Mouse (Mus musculus) forebrain, embryonic 13.5 days (tissue): ENCODE results near the gene Dut. TPM values are rescaled to one million over a fixed set of nuclear protein-coding genes. Genes with fewer than 3 reads are reported as not detected.

Experiments used
- ATAC-seq: fragments of 200-750 bp; cut with Nextera tagmentation; 2 replicates; pipeline ENCODE4 v1.8.0; 2017
- H3K27ac ChIP-seq: fragments of 300-500 bp; sonication (generic); 2 replicates; pipeline ENCODE4 v1.5.1; 2015; ENCODE audit warnings: inconsistent platforms, mild to moderate bottlenecking, moderate library complexity
- H3K27me3 ChIP-seq: fragments of 300-500 bp; sonication (generic); 2 replicates; pipeline ENCODE4 v1.6.1; 2015; ENCODE audit warnings: mild to moderate bottlenecking, inconsistent platforms
- H3K36me3 ChIP-seq: fragments of 300-500 bp; sonication (generic); 2 replicates; pipeline ENCODE4 v1.6.1; 2015; ENCODE audit warnings: mild to moderate bottlenecking, inconsistent platforms; ENCODE audit not compliant: poor library complexity, severe bottlenecking
- H3K4me1 ChIP-seq: fragments of 300-500 bp; sonication (generic); 2 replicates; pipeline ENCODE4 v1.6.1; 2015; ENCODE audit warnings: inconsistent platforms
- H3K4me2 ChIP-seq: fragments of 300-500 bp; sonication (generic); 2 replicates; pipeline ENCODE4 v1.6.1; 2015; ENCODE audit warnings: inconsistent platforms, mild to moderate bottlenecking, moderate library complexity
- H3K4me3 ChIP-seq: fragments of 300-500 bp; sonication (generic); 2 replicates; pipeline ENCODE4 v1.5.1; 2015; ENCODE audit warnings: mild to moderate bottlenecking, inconsistent platforms
- H3K9ac ChIP-seq: fragments of 300-500 bp; sonication (generic); 2 replicates; pipeline ENCODE4 v1.6.1; 2015; ENCODE audit warnings: mild to moderate bottlenecking, inconsistent platforms
- H3K9me3 ChIP-seq: fragments of 300-500 bp; sonication (generic); replicated peaks from 2 replicates; pipeline ENCODE4 v1.6.1; 2016; ENCODE audit warnings: inconsistent platforms
- WGBS: fragments of 180-500 bp; shearing (Covaris S2); methylation state at CpG from one replicate; pipeline ENCODE4 v1.1.7; 2015; 5-methylcytosine and 5-hydroxymethylcytosine counted together
- polyA plus RNA-seq: library from polyadenylated mRNA; unstranded; fragments of >200 nt; fragmentation: Nextera tagmentation; extraction: Ambion mirVana; gene quantifications from 2 replicates; pipeline ENCODE4 v1.2.1, GENCODE M21; 2015

Gene Dut
- polyA plus RNA-seq, 1 experiment from 2014 or later, result 199 TPM

GRCm38 (mm10) chr2:125290197-125290965, 43.4 kb downstream of the Dut start:
- Histone ChIP-seq H3K27me3 (no peaks in the 10 kb centered on the region), H3K9ac (no peak overlapping the region), H3K9me3 (no peaks in the 10 kb centered on the region), H3K36me3 (no peaks in the 10 kb centered on the region), H3K4me2 (no peak overlapping the region), H3K27ac (no peak overlapping the region), H3K4me3 (no peak overlapping the region), H3K4me1 (no peaks in the 10 kb centered on the region)
- 56% methylated on average over 10 of the region's 10 CpGs for WGBS
- no peak for ATAC-seq

GRCm38 (mm10) chr2:125291101-125291500, 44.1 kb downstream of the Dut start:
- H3K36me3 ChIP-seq, result no peaks in the 10 kb centered on the region
- no peaks in the 10 kb centered on the region for H3K27me3 ChIP-seq
- H3K9me3 ChIP-seq, result no peaks in the 10 kb centered on the region
- H3K4me2 ChIP-seq, result no peak overlapping the region
- no peak overlapping the region for H3K27ac ChIP-seq
- no peaks in the 10 kb centered on the region for H3K4me1 ChIP-seq
- ATAC-seq, result no peak
- WGBS, result 72% methylated on average over 1 of the region's 1 CpGs
- H3K9ac ChIP-seq, result no peak overlapping the region
- no peak overlapping the region for H3K4me3 ChIP-seq

GRCm38 (mm10) chr2:125292616-125293015, 45.6 kb downstream of the Dut start:
- Histone ChIP-seq H3K4me3 (no peak overlapping the region), H3K9me3 (no peaks in the 10 kb centered on the region), H3K4me1 (no peaks in the 10 kb centered on the region), H3K27me3 (no peaks in the 10 kb centered on the region), H3K4me2 (no peak overlapping the region), H3K9ac (no peak overlapping the region), H3K27ac (no peak overlapping the region), H3K36me3 (no peaks in the 10 kb centered on the region)
- 91% methylated on average over 7 of the region's 7 CpGs for WGBS
- ATAC-seq, result no peak

- WGBS, result 87% methylated on average over 5 of the region's 5 CpGs
- H3K27me3 ChIP-seq, result no peaks in the 10 kb centered on the region
- no peak overlapping the region for H3K9ac ChIP-seq
- no peak overlapping the region for H3K4me3 ChIP-seq
- no peak overlapping the region for H3K4me2 ChIP-seq
- ATAC-seq, result no peak
- no peaks in the 10 kb centered on the region for H3K4me1 ChIP-seq
- no peaks in the 10 kb centered on the region for H3K36me3 ChIP-seq
- H3K9me3 ChIP-seq, result no peaks in the 10 kb centered on the region
- no peak overlapping the region for H3K27ac ChIP-seq
These were observed 47.0 kb downstream of the Dut start for GRCm38 (mm10) chr2:125293969-125294491.

- no peak overlapping the region for H3K4me2 ChIP-seq
- H3K27ac ChIP-seq, result no peak overlapping the region
- H3K9ac ChIP-seq, result no peak overlapping the region
- no peaks in the 10 kb centered on the region for H3K9me3 ChIP-seq
- no peaks in the 10 kb centered on the region for H3K4me1 ChIP-seq
- H3K4me3 ChIP-seq, result no peak overlapping the region
- 93% methylated on average over 3 of the region's 3 CpGs for WGBS
- no peaks in the 10 kb centered on the region for H3K27me3 ChIP-seq
- no peaks in the 10 kb centered on the region for H3K36me3 ChIP-seq
- no peak for ATAC-seq
These were observed 48.5 kb downstream of the Dut start for GRCm38 (mm10) chr2:125295526-125295925.

- no peak for ATAC-seq
- H3K36me3 ChIP-seq, result peaks cover 11% of the 10 kb centered on the region; the same call in 1 of the 2 replicates
- no peaks in the 10 kb centered on the region for H3K4me1 ChIP-seq
- H3K9me3 ChIP-seq, result no peaks in the 10 kb centered on the region
- 93% methylated on average over 1 of the region's 1 CpGs for WGBS
- H3K9ac ChIP-seq, result no peak overlapping the region
- no peaks in the 10 kb centered on the region for H3K27me3 ChIP-seq
- no peak overlapping the region for H3K27ac ChIP-seq
- no peak overlapping the region for H3K4me2 ChIP-seq
- no peak overlapping the region for H3K4me3 ChIP-seq
These were observed 51.9 kb downstream of the Dut start for GRCm38 (mm10) chr2:125298841-125299240.

- H3K36me3 ChIP-seq, result peaks cover 26% of the 10 kb centered on the region
- no peak overlapping the region for H3K9ac ChIP-seq
- WGBS, result 54% methylated on average over 9 of the region's 9 CpGs
- H3K27ac ChIP-seq, result no peak overlapping the region
- no peaks in the 10 kb centered on the region for H3K27me3 ChIP-seq
- H3K4me2 ChIP-seq, result no peak overlapping the region
- H3K9me3 ChIP-seq, result no peaks in the 10 kb centered on the region
- no peak overlapping the region for H3K4me3 ChIP-seq
- no peaks in the 10 kb centered on the region for H3K4me1 ChIP-seq
- no peak for ATAC-seq
These were observed 55.1 kb downstream of the Dut start for GRCm38 (mm10) chr2:125301877-125302624.

- H3K4me2 ChIP-seq, result no peak overlapping the region
- H3K36me3 ChIP-seq, result peaks cover 28% of the 10 kb centered on the region
- no peak overlapping the region for H3K9ac ChIP-seq
- H3K27ac ChIP-seq, result no peak overlapping the region
- no peak for ATAC-seq
- H3K27me3 ChIP-seq, result no peaks in the 10 kb centered on the region
- no peaks in the 10 kb centered on the region for H3K9me3 ChIP-seq
- H3K4me1 ChIP-seq, result no peaks in the 10 kb centered on the region
- no peak overlapping the region for H3K4me3 ChIP-seq
- 91% methylated on average over 8 of the region's 8 CpGs for WGBS
These were observed 55.6 kb downstream of the Dut start for GRCm38 (mm10) chr2:125302625-125302924.

GRCm38 (mm10) chr2:125303764-125304384, 56.9 kb downstream of the Dut start:
- 81% methylated on average over 5 of the region's 5 CpGs for WGBS
- Histone ChIP-seq H3K4me1 (no peaks in the 10 kb centered on the region), H3K27me3 (no peaks in the 10 kb centered on the region)

GRCm38 (mm10) chr2:125304746-125305145, 57.8 kb downstream of the Dut start:
- 91% methylated on average over 3 of the region's 3 CpGs for WGBS
- ATAC-seq, result no peak
- Histone ChIP-seq H3K4me1 (no peaks in the 10 kb centered on the region), H3K4me3 (no peak overlapping the region), H3K9me3 (no peaks in the 10 kb centered on the region), H3K27ac (no peak overlapping the region), H3K27me3 (no peaks in the 10 kb centered on the region), H3K9ac (no peak overlapping the region), H3K4me2 (no peak overlapping the region), H3K36me3 (peaks cover 44% of the 10 kb centered on the region)

More at GRCm38 (mm10) chr2:125303764-125304384, 56.9 kb downstream of the Dut start:
- ATAC-seq, result no peak
- Histone ChIP-seq H3K9ac (no peak overlapping the region), H3K4me2 (no peak overlapping the region), H3K4me3 (no peak overlapping the region), H3K9me3 (no peaks in the 10 kb centered on the region), H3K27ac (no peak overlapping the region), H3K36me3 (peaks cover 38% of the 10 kb centered on the region)

- no peaks in the 10 kb centered on the region for H3K9me3 ChIP-seq
- 88% methylated on average over 3 of the region's 3 CpGs for WGBS
- H3K4me3 ChIP-seq, result no peak overlapping the region
- no peak overlapping the region for H3K4me2 ChIP-seq
- no peaks in the 10 kb centered on the region for H3K27me3 ChIP-seq
- H3K27ac ChIP-seq, result no peak overlapping the region
- no peak for ATAC-seq
- no peaks in the 10 kb centered on the region for H3K4me1 ChIP-seq
- no peak overlapping the region for H3K9ac ChIP-seq
- peaks cover 44% of the 10 kb centered on the region for H3K36me3 ChIP-seq
These were observed 58.7 kb downstream of the Dut start for GRCm38 (mm10) chr2:125305671-125306070.
